Mouse (Mus musculus) erythroblast, embryonic 14.5 days (primary cell): Measurements from ENCODE around the gene A630073D07Rik. TPM values are rescaled to one million over a fixed set of nuclear protein-coding genes. Genes with fewer than 3 reads are reported as not detected.
"Not testable (repeated sequence)": the region's sequence is repeated elsewhere in the genome, so short reads cannot be mapped to it uniquely, and the experiment has no call there.

Source experiments
- H3K27me3 ChIP-seq: 2 replicates; pipeline ENCODE4 v1.6.1; 2012; ENCODE audit warnings: inconsistent platforms; ENCODE audit not compliant: control insufficient read depth
- H3K36me3 ChIP-seq: 2 replicates; pipeline ENCODE4 v1.6.1; 2012; ENCODE audit warnings: mild to moderate bottlenecking, inconsistent platforms; ENCODE audit not compliant: control insufficient read depth
- H3K4me1 ChIP-seq: 2 replicates; pipeline ENCODE4 v1.6.1; 2012; ENCODE audit warnings: inconsistent platforms; ENCODE audit not compliant: control insufficient read depth
- H3K4me3 ChIP-seq: replicated peaks from 2 replicates; pipeline ENCODE3; 2012; ENCODE audit warnings: moderate library complexity, mild to moderate bottlenecking, inconsistent platforms
- H3K9me3 ChIP-seq: 2 replicates; pipeline ENCODE4 v1.6.1; 2012; ENCODE audit warnings: low read length, inconsistent platforms, mixed read lengths; ENCODE audit not compliant: control insufficient read depth
- GATA1 ChIP-seq: IDR thresholded peaks from 2 replicates; pipeline ENCODE4 v1.6.1; 2012; ENCODE audit warnings: low read length, inconsistent platforms, mixed read lengths
- TAL1 ChIP-seq: IDR thresholded peaks from 3 replicates; pipeline ENCODE4 v1.6.1; 2012; ENCODE audit warnings: low read length, inconsistent platforms, mixed read lengths
- polyA plus RNA-seq: library from polyadenylated mRNA; stranded (reverse); fragments of >175 nt; gene quantifications from 2 replicates; pipeline ENCODE4 v1.2.3, GENCODE M21; 2012

The A630073D07Rik gene
- polyA plus RNA-seq = not detected in 2 replicates

DNA sequence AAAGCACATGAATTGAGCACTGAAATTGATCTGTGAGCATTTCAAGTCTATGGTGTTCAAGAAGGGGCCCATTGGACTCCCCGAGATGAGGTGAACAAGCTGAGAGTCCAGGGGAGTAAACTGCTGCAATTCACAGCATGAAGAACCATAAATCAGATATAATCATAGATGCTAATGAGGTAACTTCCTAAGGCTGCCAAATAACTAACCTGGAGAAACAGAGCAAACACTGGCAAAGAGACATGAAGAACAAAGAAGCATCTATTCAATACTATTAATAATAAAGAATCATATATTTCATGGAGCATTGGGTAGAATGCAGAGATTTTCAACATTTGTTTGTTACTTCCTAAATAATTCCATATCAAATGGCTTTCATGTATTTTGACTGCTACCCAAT is at the start of gene A630073D07Rik:
Gene A630073D07Rik (minus strand): TSS at position 101 of the 400 bp plus-strand sequence.
- H3K9me3 ChIP-seq = no peaks in the 10 kb centered on the region
- H3K4me1 ChIP-seq = no peaks in the 10 kb centered on the region
- H3K27me3 ChIP-seq = no peaks in the 10 kb centered on the region
- TF ChIP-seq TAL1 (no peak), GATA1 (no peak)
- H3K36me3 ChIP-seq = no peaks in the 10 kb centered on the region
- no peak within 1 kb of the TSS for H3K4me3 ChIP-seq

DNA sequence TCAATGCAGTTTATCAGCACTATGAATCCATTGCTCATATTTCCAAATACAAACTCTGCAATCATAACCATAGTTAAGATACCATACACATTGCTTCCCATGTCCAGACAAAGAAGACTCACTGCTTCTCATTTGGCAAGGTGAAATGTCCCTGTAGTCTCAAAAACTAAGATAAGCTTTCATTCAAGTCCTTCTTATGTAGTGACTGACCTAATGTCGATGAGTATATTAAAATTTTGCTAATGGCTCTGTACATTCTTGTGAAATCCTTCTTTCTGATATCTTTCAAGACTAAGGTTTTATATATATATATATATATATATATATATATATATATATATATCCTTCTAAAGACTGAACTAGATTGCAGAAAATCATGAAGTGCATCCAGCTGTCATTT is 49.6 kb upstream of the A630073D07Rik start, which contains the start of gene Tas2r121:
Gene Tas2r121 (minus strand): TSS at position 101 of the 400 bp plus-strand sequence.
- Histone ChIP-seq H3K4me1 (no peaks in the 10 kb centered on the region), H3K27me3 (no peaks in the 10 kb centered on the region), H3K9me3 (no peaks in the 10 kb centered on the region), H3K4me3 (no peak within 1 kb of the TSS), H3K36me3 (no peaks in the 10 kb centered on the region)
- no peak for TF ChIP-seq TAL1
- TF ChIP-seq GATA1 = no peak

DNA sequence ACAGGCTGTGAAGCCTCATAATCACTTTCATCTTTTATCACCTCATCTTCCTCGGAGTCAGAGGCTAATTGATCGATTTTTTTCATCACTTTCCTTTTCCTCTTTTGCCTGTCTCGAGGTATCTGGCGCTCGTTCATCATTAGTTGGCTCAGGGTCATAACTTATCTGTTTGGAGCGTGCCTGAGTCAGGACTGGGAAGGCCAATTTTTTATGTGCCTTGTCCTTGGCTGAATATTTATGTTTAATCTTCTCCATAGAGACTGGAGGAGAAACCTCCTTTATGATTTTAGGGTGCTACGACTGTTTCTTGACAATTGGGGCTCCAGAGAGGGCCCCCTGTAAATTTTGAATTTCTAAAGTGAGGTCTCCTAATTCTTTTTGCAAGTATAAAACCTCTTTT is 40.3 kb upstream of the A630073D07Rik start:
- H3K4me3 ChIP-seq = not testable (repeated sequence)

DNA sequence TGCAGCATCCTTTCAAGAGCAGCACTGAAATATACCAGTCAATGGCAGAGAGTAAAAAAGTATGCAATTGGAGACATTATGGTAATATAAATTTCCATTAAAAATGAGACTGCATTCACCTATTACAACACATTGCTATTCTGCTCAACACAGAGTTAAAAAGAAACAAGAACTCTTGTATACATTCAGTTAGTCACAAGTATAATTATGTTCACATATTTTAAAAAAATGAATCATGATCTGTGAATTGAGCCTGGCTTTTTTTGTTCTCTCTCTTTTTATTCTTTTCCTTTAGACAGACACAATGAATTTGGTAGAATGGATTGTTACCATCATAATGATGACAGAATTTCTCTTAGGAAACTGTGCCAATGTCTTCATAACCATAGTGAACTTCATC is 5.3 kb upstream of the A630073D07Rik start, which contains the start of gene Tas2r120:
Gene Tas2r120 (plus strand): TSS at position 301 of the 400 bp plus-strand sequence.
- H3K27me3 ChIP-seq = no peaks in the 10 kb centered on the region
- no peak within 1 kb of the TSS for H3K4me3 ChIP-seq
- TF ChIP-seq GATA1 (no peak), TAL1 (no peak)
- no peaks in the 10 kb centered on the region for H3K36me3 ChIP-seq
- H3K9me3 ChIP-seq = peaks cover 6% of the 10 kb centered on the region
- H3K4me1 ChIP-seq = no peaks in the 10 kb centered on the region

More for the DNA sequence above, 40.3 kb upstream of the A630073D07Rik start:
- not testable (repeated sequence) for H3K27me3 ChIP-seq, H3K4me1 ChIP-seq, H3K9me3 ChIP-seq, H3K36me3 ChIP-seq

DNA sequence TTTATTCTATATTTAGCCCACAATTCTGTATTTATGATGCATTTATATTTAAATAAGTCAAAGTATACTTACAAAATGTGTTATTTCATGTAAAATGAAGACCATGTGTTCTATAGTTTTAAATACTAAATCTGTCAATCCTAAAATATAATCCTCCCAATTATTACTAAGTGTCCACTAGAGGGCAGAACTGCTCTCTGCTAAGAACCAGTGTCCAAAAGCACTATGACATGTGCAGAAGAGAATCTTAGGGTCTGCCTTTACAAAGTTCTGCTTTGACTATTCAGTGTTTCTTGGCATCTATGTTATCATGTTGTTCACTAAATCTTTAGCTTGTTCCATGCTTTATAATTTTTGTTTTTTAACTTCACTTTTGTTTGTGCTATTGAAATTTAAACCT is 1.9 kb downstream of the A630073D07Rik start:
- H3K27me3 ChIP-seq = no peaks in the 10 kb centered on the region
- no peak for TF ChIP-seq GATA1
- no peak for TF ChIP-seq TAL1
- H3K9me3 ChIP-seq = no peaks in the 10 kb centered on the region; the same call in 1 of the 2 replicates
- H3K36me3 ChIP-seq = no peaks in the 10 kb centered on the region
- no peaks in the 10 kb centered on the region for H3K4me1 ChIP-seq
- no peak overlapping the region for H3K4me3 ChIP-seq

DNA sequence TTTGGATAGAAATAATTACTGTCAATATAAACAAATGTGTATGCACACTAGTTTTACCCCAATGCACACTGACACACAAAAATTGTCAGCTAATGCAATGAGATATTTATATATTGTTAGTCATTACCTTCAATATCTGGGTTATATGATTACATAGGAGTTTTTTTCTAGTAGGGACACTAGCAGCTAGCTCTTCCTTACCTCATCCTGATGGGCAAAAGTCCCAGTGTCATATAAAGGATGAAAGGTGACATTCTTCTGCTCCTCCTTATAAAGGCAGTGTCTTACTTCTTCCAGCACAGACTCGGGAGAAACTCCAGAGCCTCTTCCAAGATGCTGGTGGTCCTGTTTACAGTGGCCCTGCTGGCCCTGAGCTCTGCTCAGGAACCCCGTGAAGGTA is 55.7 kb downstream of the A630073D07Rik start, which contains the start of gene Prp2:
Gene Prp2 (plus strand): TSS at position 301 of the 400 bp plus-strand sequence.
- not testable (repeated sequence) for H3K4me1 ChIP-seq, H3K9me3 ChIP-seq, H3K36me3 ChIP-seq, H3K27me3 ChIP-seq, H3K4me3 ChIP-seq

Other genes with a start within 250 kb of the A630073D07Rik start
- gene Prh1, start 81.7 kb downstream of the A630073D07Rik start, polyA plus RNA-seq = not detected in 2 replicates
- not detected in 2 replicates for gene Prp2, start 55.6 kb downstream of the A630073D07Rik start, polyA plus RNA-seq
- not detected in 2 replicates for gene Tas2r120, start 5.4 kb upstream of the A630073D07Rik start, polyA plus RNA-seq
- gene Tas2r121, start 49.5 kb upstream of the A630073D07Rik start, polyA plus RNA-seq = not detected in 2 replicates
- not detected in 2 replicates for gene Tas2r122, start 60.4 kb upstream of the A630073D07Rik start, polyA plus RNA-seq
- gene Tas2r115, start 86.5 kb upstream of the A630073D07Rik start, polyA plus RNA-seq = not detected in 2 replicates
- not detected in 2 replicates for gene Tas2r124, start 103.2 kb upstream of the A630073D07Rik start, polyA plus RNA-seq
- not detected in 2 replicates for gene Tas2r102, start 110.6 kb upstream of the A630073D07Rik start, polyA plus RNA-seq
- not detected in 2 replicates for gene Tas2r136, start 126.6 kb upstream of the A630073D07Rik start, polyA plus RNA-seq
- gene Tas2r117, start 151.3 kb upstream of the A630073D07Rik start, polyA plus RNA-seq = not detected in 2 replicates
- not detected in 2 replicates for gene Tas2r123, start 195.6 kb upstream of the A630073D07Rik start, polyA plus RNA-seq
- gene Tas2r116, start 203.9 kb upstream of the A630073D07Rik start, polyA plus RNA-seq = not detected in 2 replicates
- not detected in 2 replicates for gene Tas2r110, start 216.5 kb upstream of the A630073D07Rik start, polyA plus RNA-seq
- not detected in 2 replicates for gene Tas2r113, start 241.5 kb upstream of the A630073D07Rik start, polyA plus RNA-seq